Mouse (Mus musculus) lung, postnatal 0 days (tissue): Measurements from ENCODE around the gene Pacrg.

ENCODE experiments used
- CTCF ChIP-seq: IDR thresholded peaks from 2 replicates; pipeline ENCODE4 v1.5.1; 2016; ENCODE audit warnings: antibody characterized with exemption, mild to moderate bottlenecking
- EP300 ChIP-seq: IDR thresholded peaks from 2 replicates; pipeline ENCODE4 v1.6.1; 2016; ENCODE audit warnings: antibody characterized with exemption, mild to moderate bottlenecking, control low read depth

DNA sequence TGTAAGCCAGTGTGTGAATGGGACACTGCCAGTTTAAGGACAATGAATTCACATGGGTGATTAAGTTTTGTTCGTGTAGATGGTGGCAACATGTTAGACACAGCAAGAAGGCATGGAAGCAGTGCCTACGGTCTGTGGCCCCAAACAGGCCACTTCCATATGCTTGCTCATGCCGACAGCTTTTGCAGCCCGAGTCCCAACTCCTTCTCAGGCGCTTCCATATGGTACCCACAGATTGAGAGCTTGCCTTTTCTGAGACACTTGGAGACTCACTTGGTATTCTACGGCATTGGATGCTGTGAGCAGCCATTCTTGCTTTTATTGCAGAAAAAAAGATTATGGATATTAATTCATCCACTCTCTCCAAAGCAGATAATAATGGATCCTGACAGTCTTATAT is 365.1 kb downstream of the Pacrg start:
- no peak for TF ChIP-seq CTCF
- TF ChIP-seq EP300 = no peak
